Mouse (Mus musculus) v-Abl transformed pro-B cells (cell line): ENCODE results near the gene Gm10643.

ENCODE experiments used
- in situ Hi-C, 2 experiments: fragments of 400-800 bp; cut with MboI; formaldehyde crosslinking; loops; one replicate each; pipeline ENCODE4 v1.15.1; 2025; ENCODE audit not compliant: unreplicated experiment in 2 of 2

The Gm10643 gene

DNA sequence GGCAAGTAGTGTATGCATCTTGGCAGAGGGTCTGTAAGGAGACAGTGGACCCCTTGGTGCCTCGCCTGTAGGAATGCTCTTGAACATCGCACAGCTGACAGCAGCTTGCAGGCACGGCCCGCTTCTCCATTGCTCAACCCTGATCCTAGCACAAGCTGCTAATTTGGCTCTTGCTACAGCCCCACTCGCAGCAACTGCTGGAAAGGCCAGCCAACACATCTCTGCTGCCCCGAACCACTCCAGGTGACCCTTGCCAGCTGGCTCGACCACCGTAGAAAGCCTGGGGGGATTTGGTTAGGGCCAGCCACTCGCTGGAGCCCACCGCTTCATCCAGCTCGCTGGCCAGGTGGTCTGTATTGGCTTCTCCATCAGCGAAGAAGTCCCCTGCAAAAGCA is 22.0 kb downstream of the Gm10643 start:
- in situ Hi-C loops: loop anchor here (5.0 kb wide), 2 partner anchors 54 to 59 kb away; partner anchors contain the start of gene Dcaf15 (in 1 of the 2)

DNA sequence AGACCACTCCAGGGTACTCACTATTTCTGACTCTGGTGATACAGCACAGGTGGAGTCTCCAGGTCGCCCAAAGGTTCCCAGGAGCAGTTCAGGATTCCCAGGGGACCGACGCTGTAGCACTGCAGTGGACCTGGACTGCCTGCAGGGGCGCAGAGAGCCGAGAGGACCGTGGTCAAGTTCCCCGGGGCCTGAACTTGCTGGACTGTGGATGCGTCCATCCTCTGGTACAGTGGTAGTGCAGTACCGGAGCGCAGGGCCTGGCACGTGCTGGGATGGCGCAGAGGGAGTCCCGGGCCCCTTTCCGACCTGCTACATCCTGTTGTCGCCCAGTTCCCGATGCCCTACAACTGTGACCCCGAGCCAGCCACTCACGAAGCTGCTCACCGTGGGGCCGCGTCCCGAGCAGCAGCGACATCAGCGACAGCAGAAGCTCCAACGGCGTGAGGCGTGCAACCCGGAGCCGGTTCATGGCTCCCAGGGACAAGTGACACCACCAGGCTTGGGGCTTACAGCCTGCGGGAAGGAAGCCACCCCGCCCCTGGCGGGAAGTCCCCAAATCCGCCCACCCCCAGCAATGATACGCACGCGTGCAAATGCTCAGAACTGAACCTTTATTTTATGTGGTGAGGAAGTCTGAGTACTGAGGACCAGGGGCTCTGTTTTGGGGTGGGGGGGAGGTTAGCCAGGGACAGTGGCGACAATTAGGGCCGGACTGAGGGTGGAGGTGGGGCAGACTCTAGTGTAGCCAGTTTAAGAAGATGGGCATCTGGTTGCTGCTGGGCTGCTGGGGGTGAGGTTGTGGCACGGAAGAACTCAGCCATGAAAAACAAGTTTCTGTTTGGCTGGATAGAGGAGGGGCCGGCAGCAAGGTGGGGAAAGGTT is 22.6 kb downstream of the Gm10643 start, which contains the start of gene Il27ra:
Gene Il27ra, minus strand, starts transcription at position 524 of the 882 bp plus-strand sequence.
- in situ Hi-C loops: loop anchor here (5.0 kb wide), 2 partner anchors 55 to 60 kb away; partner anchors contain the start of gene Dcaf15 (in 1 of the 2)

DNA sequence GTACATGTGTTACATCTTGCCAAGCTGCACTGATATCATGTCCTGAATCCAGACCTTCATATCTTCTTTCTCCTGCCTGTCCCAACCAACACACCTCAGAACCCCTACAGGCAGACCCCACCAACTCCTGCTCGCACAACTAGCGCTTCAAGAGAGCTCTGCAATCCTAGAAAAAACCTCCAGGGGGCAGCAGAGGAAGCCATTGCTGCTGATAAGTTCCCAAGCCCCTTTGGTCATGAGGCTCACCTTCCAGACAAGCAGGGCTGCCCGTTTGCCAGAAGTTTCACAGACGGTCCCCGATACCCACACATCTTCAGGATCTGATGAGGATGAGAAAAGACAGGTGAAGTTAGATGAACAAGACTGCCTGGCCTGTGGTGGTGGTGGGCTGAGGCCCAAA is 25.9 kb downstream of the Gm10643 start:
- in situ Hi-C loops: loop anchor here (5.0 kb wide), 4 partner anchors 133 to 318 kb away; partner anchors contain the start of gene Ccdc130 (in 1 of the 2)

DNA sequence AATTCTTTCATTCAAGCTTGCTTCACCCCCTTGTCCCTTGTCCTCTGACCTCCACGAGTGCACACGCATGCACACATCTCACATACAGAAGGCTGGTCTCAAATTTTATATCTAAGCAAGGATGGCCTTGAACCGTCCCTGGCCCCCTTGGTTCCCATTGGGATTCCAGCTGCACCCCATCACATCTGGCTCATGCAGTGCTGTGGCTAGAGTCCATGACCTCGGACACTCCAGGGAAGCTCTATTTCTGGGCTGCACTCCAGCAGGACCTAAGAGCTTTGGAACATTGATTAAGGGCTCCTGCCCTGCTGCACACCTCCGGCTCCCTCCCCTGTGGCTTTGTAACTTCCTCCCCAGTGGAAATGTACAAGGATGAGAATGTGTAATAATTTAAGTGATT is 26.9 kb downstream of the Gm10643 start:
- in situ Hi-C loops: loop anchor here (5.0 kb wide), 4 partner anchors 134 to 319 kb away; partner anchors contain the start of gene Ccdc130 (in 1 of the 2)

DNA sequence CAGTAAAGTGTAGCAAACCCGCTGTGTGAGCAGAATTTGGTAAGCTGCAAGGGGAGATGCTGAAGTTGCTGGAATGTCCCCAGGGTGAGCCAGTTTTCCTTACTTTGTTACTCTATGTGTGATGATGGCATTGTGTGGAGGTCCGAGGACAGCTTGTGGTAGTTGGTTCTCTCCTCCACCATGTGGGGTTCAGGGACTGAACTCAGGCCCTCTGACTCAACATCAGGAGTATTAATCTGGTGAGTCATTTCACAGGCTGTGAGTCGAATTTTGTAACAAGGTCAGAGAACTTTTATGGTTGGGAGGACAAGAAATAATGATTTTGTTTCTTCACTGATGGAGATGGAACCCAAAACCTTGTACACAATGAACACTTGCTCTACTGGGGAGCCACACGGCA is 32.2 kb downstream of the Gm10643 start:
- in situ Hi-C loops: no loop called here

DNA sequence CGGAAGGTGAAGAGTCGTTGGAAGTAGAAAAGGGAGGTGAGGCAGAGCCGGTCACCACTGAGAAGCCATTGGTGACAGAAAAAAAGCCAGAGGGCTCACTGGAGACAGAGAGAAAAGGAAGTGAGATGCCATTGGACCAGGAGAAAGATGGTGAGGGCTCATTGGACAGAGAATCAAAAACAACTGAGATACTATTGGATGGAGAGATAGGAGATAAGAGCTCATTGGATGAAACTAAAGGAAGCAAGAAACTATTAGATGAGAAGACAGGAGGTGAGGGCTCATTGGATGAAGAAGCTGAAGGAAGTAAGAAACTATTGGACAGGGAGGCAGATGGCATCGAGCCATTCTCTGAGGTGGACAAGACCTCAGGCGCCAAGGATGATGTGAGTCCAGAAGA is 35.7 kb downstream of the Gm10643 start:
- in situ Hi-C loops: no loop called here

DNA sequence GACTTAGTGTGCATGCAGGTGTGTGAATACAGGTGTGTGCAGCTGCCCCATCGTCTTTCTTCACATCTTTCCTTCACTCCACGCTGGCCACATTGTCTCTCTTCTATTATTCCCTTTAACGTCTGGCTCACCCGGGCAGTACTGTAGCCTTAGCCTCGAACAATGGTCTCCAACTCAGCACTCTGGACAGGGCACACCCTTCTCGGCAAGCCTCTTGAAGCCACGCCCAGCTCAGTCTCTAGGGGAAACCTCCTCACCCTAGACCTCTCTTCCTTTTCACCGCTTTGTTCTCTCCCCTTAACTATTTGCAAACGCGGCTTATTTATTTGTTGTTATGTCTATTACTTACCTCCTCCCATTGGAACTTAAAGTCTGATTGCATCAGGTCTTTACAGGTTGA is 37.5 kb downstream of the Gm10643 start:
- in situ Hi-C loops: no loop called here

DNA sequence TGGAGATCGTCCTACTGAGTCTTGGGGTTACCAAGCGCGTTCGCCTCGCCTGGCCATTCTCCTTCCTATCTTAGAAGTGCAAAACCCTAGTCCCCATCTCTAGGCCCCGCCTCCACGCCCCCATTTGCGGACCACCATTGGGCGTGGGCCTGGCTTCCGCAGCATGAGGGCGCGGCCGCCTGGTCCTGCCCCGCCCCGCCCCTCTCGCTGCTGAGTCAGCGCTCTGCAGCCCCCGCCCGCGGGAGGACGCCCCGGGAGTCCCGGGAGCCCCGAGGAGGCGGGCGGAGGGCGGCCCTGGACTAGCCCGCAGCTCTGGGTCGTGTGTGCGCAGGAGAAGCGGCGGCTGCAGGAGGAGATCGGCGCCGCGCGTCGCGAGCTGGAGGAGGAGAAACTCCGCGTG is 39.1 kb downstream of the Gm10643 start:
- in situ Hi-C loops: no loop called here

DNA sequence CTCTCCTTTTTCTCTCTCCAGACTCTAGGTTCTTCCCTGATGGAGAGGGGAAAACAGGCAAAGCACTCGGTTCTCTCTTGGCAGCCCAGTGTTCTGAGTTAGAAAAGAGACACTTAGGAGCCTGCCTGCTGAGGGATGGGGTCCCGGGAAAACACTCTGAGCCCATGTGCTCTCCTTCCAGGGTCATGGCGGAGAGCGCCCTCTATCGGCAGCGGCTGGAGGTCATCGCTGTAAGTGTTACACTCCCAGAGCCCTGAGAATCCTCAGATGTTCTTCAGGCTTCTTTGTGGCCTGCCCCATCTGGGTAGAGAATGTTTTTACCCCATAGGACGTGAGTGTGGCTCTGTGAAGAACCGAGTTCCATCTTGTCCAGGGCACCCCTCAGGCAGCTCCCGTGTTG is 40.8 kb downstream of the Gm10643 start:
- in situ Hi-C loops: no loop called here

DNA sequence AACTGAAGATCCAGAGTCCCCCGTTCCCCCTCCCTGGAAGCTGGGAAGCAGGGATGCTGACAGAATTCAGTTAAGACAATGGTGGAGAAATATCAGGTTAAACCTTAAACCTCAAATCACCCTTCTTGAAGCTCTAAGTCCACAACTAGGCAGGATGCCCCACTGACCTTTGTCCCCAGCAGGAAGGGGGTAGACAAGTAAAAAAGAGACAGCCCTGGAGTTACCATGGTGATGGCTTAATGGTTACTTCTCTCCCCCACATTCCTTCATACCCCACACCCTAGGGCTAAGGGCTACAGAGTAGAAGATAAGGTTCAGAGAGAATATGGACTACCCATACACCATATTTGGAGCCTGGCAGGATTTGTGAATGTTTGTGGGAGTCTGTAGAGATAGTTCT is 41.3 kb downstream of the Gm10643 start:
- in situ Hi-C loops: no loop called here

DNA sequence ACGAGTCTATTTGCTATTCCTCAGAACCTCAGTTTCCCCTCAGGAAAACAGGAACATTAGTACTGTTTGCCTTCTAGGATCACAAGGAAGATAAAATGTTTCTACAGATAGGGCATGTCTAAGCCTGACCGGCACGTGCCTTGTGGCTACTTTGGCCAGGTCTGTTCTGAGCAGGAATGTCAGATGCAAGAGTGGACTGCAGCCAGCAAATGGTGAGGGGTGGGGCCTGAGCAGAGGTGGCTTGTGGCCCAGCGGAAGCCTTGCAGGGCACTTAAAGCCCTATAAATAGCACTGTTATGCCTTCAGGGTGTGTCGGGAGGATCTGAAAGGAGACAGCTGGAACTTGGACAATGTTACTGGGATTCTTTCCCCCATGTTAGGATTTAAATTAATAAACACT is 41.9 kb downstream of the Gm10643 start:
- in situ Hi-C loops: no loop called here

DNA sequence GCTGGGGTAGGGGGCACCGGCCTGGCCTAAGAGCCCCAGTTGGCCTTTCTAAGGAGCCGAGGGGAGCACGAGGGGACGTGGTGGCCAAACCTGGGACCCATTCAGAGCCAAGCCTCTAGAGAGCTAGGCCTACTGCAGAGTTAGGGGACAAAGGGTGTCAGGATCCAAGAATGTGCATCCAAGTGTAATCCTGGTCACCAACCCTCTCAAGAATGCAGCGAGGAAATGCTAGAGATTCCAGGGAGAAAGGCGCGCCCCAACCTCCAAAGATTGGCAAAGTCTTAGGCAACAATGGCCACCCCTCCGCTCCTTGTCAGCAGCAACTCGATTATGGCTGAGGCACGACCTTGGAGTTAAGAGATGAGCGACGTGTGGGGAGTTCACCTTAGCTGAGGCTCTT is 43.4 kb downstream of the Gm10643 start:
- in situ Hi-C loops: no loop called here

DNA sequence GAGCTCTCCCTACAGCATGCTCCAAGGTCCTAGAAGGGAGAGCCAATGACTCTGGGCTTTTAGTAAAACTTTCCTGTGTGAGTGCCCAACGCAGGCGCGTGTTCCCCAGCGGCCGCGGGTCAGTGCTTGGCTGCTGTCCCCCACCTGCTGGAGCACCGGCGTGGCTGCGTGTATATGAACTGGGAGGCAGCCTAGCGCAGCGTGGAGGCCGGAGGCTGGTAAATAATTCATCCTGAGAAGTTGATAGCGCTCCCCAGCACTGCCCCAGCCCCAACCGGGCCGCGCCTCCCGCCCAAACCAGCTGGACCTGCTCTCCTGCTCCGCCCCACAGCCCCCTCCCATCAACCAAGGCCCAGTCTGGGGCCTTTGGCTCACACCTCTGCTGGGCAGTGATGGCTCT is 43.8 kb downstream of the Gm10643 start, which contains the start of gene Palm3:
Gene Palm3, plus strand, starts transcription at position 376 of the 400 bp plus-strand sequence.
- in situ Hi-C loops: no loop called here

DNA sequence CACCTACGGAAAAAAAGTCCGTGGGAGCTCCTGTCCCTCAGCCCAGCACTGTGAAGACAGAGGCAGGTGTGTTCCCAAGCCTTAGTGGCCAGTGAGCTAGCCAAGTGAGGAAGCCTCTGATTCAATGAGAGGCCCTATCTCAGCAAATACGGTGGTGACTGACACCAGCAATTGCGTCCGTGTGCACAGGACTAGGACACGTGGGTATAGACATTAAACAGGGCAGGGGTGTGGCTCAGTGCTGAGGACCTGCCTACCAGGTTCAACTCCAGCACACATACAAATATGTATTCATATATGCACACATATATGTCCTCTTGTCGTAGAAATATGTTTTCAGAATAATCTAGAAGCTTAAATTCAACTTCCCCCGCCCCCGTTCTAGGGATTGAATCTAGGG is 45.2 kb downstream of the Gm10643 start:
- in situ Hi-C loops: no loop called here

DNA sequence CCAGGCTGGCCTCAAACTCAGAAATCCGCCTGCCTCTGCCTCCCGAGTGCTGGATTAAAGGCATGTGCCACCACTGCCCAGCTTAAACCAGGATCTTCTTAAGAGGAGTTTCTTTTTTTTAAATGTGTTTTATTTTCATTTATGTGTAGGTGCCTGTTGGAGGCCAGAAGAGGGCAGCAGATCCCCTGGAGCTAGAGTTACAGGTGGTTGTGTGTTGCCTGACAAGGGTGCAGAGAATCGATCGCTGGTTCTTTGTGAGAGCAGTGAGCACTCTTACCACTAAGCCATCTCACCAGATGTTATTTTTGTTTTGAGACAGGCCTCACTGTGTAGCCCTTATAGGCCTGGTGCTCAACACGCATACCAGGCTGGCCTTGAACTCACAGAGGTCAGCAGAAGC is 49.1 kb downstream of the Gm10643 start:
- in situ Hi-C loops: no loop called here
